Mouse (Mus musculus) skeletal muscle tissue, adult 2 months (tissue): ENCODE results near the gene Cacng3.

Experiments used
- DNase-seq: peaks from one replicate; pipeline ENCODE4 v3.0.0-alpha.2; 2012; ENCODE audit warnings: low read depth, low spot score

The Cacng3 gene

GRCm38 (mm10) chr7:122718540-122718939 is 48.2 kb downstream of the Cacng3 start:
- no peak for DNase-seq

GRCm38 (mm10) chr7:122723358-122723876 is 53.1 kb downstream of the Cacng3 start:
- DNase-seq, result no peak

- no peak for DNase-seq
Observed at GRCm38 (mm10) chr7:122726376-122726775, 56.1 kb downstream of the Cacng3 start.

- DNase-seq, result no peak
Observed at GRCm38 (mm10) chr7:122728186-122728585, 57.9 kb downstream of the Cacng3 start.

GRCm38 (mm10) chr7:122728846-122729245 is 58.6 kb downstream of the Cacng3 start:
- DNase-seq, result no peak

- no peak for DNase-seq
Observed at GRCm38 (mm10) chr7:122735323-122735722, 65.0 kb downstream of the Cacng3 start.

GRCm38 (mm10) chr7:122738541-122738940 is 68.2 kb downstream of the Cacng3 start:
- no peak for DNase-seq

GRCm38 (mm10) chr7:122740663-122741062 is 70.4 kb downstream of the Cacng3 start:
- no peak for DNase-seq

GRCm38 (mm10) chr7:122755920-122756603 is 85.8 kb downstream of the Cacng3 start:
- DNase-seq, result no peak

GRCm38 (mm10) chr7:122758645-122759044 is 88.4 kb downstream of the Cacng3 start:
- no peak for DNase-seq

- DNase-seq, result no peak
Observed at GRCm38 (mm10) chr7:122764506-122764905, 94.2 kb downstream of the Cacng3 start.

GRCm38 (mm10) chr7:122768292-122769020 is 98.2 kb downstream of the Cacng3 start:
- no peak for DNase-seq

GRCm38 (mm10) chr7:122779601-122780000 is 109.3 kb downstream of the Cacng3 start:
- DNase-seq, result no peak

- DNase-seq, result no peak
Observed at GRCm38 (mm10) chr7:122789929-122790328, 119.6 kb downstream of the Cacng3 start.

GRCm38 (mm10) chr7:122793655-122794346 is 123.5 kb downstream of the Cacng3 start:
- DNase-seq, result no peak

GRCm38 (mm10) chr7:122795140-122795539 is 124.8 kb downstream of the Cacng3 start:
- DNase-seq, result no peak

- no peak for DNase-seq
Observed at GRCm38 (mm10) chr7:122800821-122801220, 130.5 kb downstream of the Cacng3 start.

- DNase-seq, result peak; percentile 49
Observed at GRCm38 (mm10) chr7:122803839-122804496, 133.7 kb downstream of the Cacng3 start.

- DNase-seq, result no peak
Observed at GRCm38 (mm10) chr7:122806531-122806930, 136.2 kb downstream of the Cacng3 start.

- no peak for DNase-seq
Observed at GRCm38 (mm10) chr7:122813724-122814123, 143.4 kb downstream of the Cacng3 start.

- DNase-seq, result no peak
Observed at GRCm38 (mm10) chr7:122817565-122817964, 147.3 kb downstream of the Cacng3 start.
